Mouse (Mus musculus) duodenum, adult 2 months (tissue): ENCODE data around the gene Nptx2. TPM values are rescaled to one million over a fixed set of nuclear protein-coding genes. Genes with fewer than 3 reads are reported as not detected.

Experiments
- polyA plus RNA-seq: library from polyadenylated mRNA; depleted of rRNA; stranded (reverse); fragments of >200 nt; gene quantifications from 2 replicates; pipeline ENCODE4 v1.2.3, GENCODE M21; 2012; ENCODE audit warnings: low replicate concordance; rRNA removed

The Nptx2 gene
- 3.9 and 6.8 TPM in 2 replicates for polyA plus RNA-seq

DNA sequence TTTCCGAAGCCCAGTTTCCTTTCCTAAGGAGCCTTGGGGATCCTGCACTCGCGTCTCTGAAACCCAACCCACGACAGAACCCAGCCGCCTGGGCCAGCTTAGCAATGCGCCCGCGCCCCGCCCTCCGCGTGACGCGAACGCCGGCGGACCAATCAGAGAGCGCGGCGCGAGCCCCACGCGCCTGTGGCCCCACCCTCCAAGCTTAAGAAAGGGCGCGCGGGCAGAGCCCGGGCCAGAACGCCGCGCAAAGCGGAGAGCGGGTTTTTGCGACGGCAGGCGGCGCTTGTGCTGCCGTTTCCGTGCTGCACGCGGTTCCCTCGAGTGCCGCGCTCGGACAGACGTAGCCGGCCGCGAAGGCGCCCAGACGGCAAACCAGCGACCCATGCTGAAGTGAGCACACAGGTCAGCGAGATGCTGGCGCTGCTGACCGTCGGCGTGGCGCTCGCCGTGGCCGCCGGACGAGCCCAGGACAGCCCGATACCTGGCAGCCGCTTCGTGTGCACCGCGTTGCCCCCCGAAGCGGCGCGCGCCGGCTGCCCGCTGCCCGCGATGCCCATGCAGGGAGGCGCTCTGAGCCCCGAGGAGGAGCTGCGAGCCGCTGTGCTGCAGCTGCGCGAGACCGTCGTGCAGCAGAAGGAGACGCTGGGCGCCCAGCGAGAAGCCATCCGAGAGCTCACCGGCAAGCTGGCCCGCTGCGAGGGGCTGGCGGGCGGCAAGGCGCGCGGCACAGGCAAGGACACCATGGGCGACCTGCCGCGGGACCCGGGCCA is at the start of gene Nptx2:
Nptx2 (plus strand) TSS at position 250 of the 770 bp plus-strand sequence.

Other genes with a start within 250 kb of the Nptx2 start
- gene Baiap2l1, start 187.8 kb upstream of the Nptx2 start, polyA plus RNA-seq, result 42.4 and 48.0 TPM in 2 replicates
- gene Tmem130, start 215.9 kb downstream of the Nptx2 start, polyA plus RNA-seq, result 0.88 and 0.95 TPM in 2 replicates
- 43.9 and 50.4 TPM in 2 replicates for gene Trrap, start 221.8 kb downstream of the Nptx2 start, polyA plus RNA-seq